Mouse (Mus musculus): ENCODE results near the gene Lrrc74b.

DNA sequence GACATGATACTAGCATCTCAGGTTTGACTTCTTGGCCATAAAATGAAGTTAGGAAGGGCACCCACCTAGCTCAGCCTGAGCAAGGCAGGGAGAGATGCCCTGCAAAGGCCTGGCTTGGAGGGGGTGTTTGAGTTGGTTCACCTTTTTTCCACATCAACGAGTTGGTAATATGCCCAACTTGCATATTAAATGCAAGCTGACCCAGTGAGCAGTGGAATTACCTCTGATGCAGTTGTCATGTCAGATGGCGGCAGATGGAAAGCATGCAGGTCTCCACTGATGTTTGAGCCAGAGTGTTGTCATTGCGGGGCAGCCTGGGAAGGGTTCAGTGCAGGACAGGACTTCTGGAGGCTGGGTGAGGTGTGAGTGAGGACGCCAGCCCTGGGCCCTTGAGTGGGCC, 49.6 kb downstream of the Lrrc74b start:
- TF ChIP-seq CTCF (IDR thresholded peaks at IDR 0.05; ENCODE audit: control insufficient read depth, insufficient read depth, insufficient read length) = no peak
- no peak for TF ChIP-seq MAX (IDR thresholded peaks at IDR 0.05)
- TF ChIP-seq USF1 (IDR thresholded peaks at IDR 0.05; ENCODE audit: low read depth) = no peak
